Mouse (Mus musculus) liver, postnatal 0 days (tissue): ENCODE data around the gene Gdf7.

Experiments used
- CTCF ChIP-seq: sonication (generic); IDR thresholded peaks from 2 replicates; pipeline ENCODE4 v1.5.1; 2016; ENCODE audit warnings: antibody characterized with exemption, low read depth
- EP300 ChIP-seq: IDR thresholded peaks from 2 replicates; pipeline ENCODE4 v1.6.1; 2016; ENCODE audit warnings: antibody characterized with exemption, low read depth, mild to moderate bottlenecking

DNA sequence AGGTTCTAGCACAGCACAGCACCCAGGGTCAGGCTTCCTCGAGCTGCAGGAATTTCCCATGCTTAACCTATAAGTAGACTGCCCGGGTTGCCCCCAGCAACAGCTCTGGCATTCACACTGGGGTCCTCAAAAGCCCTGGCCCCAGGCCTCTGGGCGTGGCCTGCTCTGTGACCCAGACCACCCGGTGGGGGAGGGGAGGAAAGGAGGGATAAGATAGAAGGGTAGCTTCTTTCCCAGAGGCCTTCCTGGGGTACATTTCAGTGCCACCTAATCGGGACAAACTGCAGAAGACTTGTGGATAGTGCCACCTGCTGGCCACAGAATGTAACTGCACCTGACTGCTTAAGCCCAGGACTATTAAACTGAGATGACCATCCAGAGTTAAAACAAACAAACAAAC is 4.7 kb upstream of the Gdf7 start:
- TF ChIP-seq CTCF = peak; percentile 95
- no peak for TF ChIP-seq EP300
